Mouse (Mus musculus): ENCODE results near the gene Dapp1. TPM values are rescaled to one million over a fixed set of nuclear protein-coding genes. Genes with fewer than 3 reads are reported as not detected.
"Not testable (repeated sequence)": the region's sequence is repeated elsewhere in the genome, so short reads cannot be mapped to it uniquely, and the experiment has no call there.

Gene Dapp1
- polyA plus RNA-seq, 1 experiment from 2014 or later = 7.3 TPM

- Histone ChIP-seq H3K4me2 (no peak overlapping the region), H3K27ac (no peak overlapping the region), H3K9me3 (no peaks in the 10 kb centered on the region), H3K27me3 (no peaks in the 10 kb centered on the region), H3K9ac (no peak overlapping the region), H3K4me1 (peaks cover 5% of the 10 kb centered on the region; the same call in 1 of the 2 replicates), H3K4me3 (no peak overlapping the region), H3K36me3 (no peaks in the 10 kb centered on the region)
- 75% methylated on average over 14 of the region's 14 CpGs for WGBS
- ATAC-seq (ENCODE audit: borderline replicate concordance, extremely low read depth, low FRiP score, low TSS enrichment) = no peak
Observed at GRCm38 (mm10) chr3:137968105-137968819, 13.1 kb downstream of the Dapp1 start.

GRCm38 (mm10) chr3:137964014-137964413, 17.3 kb downstream of the Dapp1 start:
- 61% methylated on average over 1 of the region's 1 CpGs for WGBS
- H3K4me1 ChIP-seq; H3K4me2 ChIP-seq; H3K4me3 ChIP-seq; ATAC-seq (ENCODE audit: borderline replicate concordance, extremely low read depth, low FRiP score, low TSS enrichment); H3K36me3 ChIP-seq; H3K27me3 ChIP-seq; H3K9ac ChIP-seq; H3K9me3 ChIP-seq; H3K27ac ChIP-seq: not testable (repeated sequence)

GRCm38 (mm10) chr3:137963508-137963907, 17.8 kb downstream of the Dapp1 start:
- no peak overlapping the region for H3K27ac ChIP-seq
- H3K4me2 ChIP-seq = no peak overlapping the region
- H3K9me3 ChIP-seq = no peaks in the 10 kb centered on the region
- no peaks in the 10 kb centered on the region for H3K36me3 ChIP-seq
- H3K4me1 ChIP-seq = no peaks in the 10 kb centered on the region
- WGBS = 72% methylated on average over 8 of the region's 8 CpGs
- ATAC-seq (ENCODE audit: borderline replicate concordance, extremely low read depth, low FRiP score, low TSS enrichment) = no peak
- H3K27me3 ChIP-seq = no peaks in the 10 kb centered on the region
- no peak overlapping the region for H3K9ac ChIP-seq
- no peak overlapping the region for H3K4me3 ChIP-seq

GRCm38 (mm10) chr3:137961736-137962385, 19.5 kb downstream of the Dapp1 start:
- Histone ChIP-seq H3K9me3 (no peaks in the 10 kb centered on the region), H3K4me1 (no peaks in the 10 kb centered on the region), H3K4me3 (no peak overlapping the region), H3K36me3 (no peaks in the 10 kb centered on the region), H3K27me3 (no peaks in the 10 kb centered on the region), H3K4me2 (no peak overlapping the region), H3K27ac (no peak overlapping the region), H3K9ac (no peak overlapping the region)
- ATAC-seq (ENCODE audit: borderline replicate concordance, extremely low read depth, low FRiP score, low TSS enrichment) = peak; percentile 65; the same call in 1 of the 2 replicates
- WGBS = 27% methylated on average over 8 of the region's 8 CpGs

GRCm38 (mm10) chr3:137959456-137959855, 21.9 kb downstream of the Dapp1 start:
- no peak for ATAC-seq (ENCODE audit: borderline replicate concordance, extremely low read depth, low FRiP score, low TSS enrichment)
- H3K4me2 ChIP-seq = no peak overlapping the region

GRCm38 (mm10) chr3:137958352-137958751, 23.0 kb downstream of the Dapp1 start:
- Histone ChIP-seq H3K4me1 (peaks cover 11% of the 10 kb centered on the region), H3K4me2 (no peak overlapping the region), H3K9ac (no peak overlapping the region), H3K27me3 (no peaks in the 10 kb centered on the region), H3K36me3 (no peaks in the 10 kb centered on the region), H3K27ac (no peak overlapping the region), H3K9me3 (no peaks in the 10 kb centered on the region), H3K4me3 (no peak overlapping the region)
- 96% methylated on average over 4 of the region's 4 CpGs for WGBS
- no peak for ATAC-seq (ENCODE audit: borderline replicate concordance, extremely low read depth, low FRiP score, low TSS enrichment)

More at GRCm38 (mm10) chr3:137959456-137959855, 21.9 kb downstream of the Dapp1 start:
- H3K9me3 ChIP-seq = no peaks in the 10 kb centered on the region
- H3K27ac ChIP-seq = no peak overlapping the region
- H3K27me3 ChIP-seq = no peaks in the 10 kb centered on the region
- H3K36me3 ChIP-seq = no peaks in the 10 kb centered on the region
- no peak overlapping the region for H3K9ac ChIP-seq
- H3K4me3 ChIP-seq = no peak overlapping the region
- 63% methylated on average over 4 of the region's 4 CpGs for WGBS
- H3K4me1 ChIP-seq = peaks cover 8% of the 10 kb centered on the region; the same call in 1 of the 2 replicates

- no peak overlapping the region for H3K4me3 ChIP-seq
- no peak overlapping the region for H3K27ac ChIP-seq
- no peak overlapping the region for H3K4me2 ChIP-seq
- ATAC-seq (ENCODE audit: borderline replicate concordance, extremely low read depth, low FRiP score, low TSS enrichment) = no peak
- H3K36me3 ChIP-seq = no peaks in the 10 kb centered on the region
- 76% methylated on average over 9 of the region's 9 CpGs for WGBS
- H3K27me3 ChIP-seq = no peaks in the 10 kb centered on the region
- peaks cover 15% of the 10 kb centered on the region for H3K4me1 ChIP-seq
- H3K9ac ChIP-seq = no peak overlapping the region
- no peaks in the 10 kb centered on the region for H3K9me3 ChIP-seq
Observed at GRCm38 (mm10) chr3:137957864-137958263, 23.5 kb downstream of the Dapp1 start.

GRCm38 (mm10) chr3:137955560-137956081, 25.7 kb downstream of the Dapp1 start:
- no peak for ATAC-seq (ENCODE audit: borderline replicate concordance, extremely low read depth, low FRiP score, low TSS enrichment)
- no peak overlapping the region; the same call in 1 of the 2 replicates for H3K9ac ChIP-seq

GRCm38 (mm10) chr3:137954256-137954916, 27.0 kb downstream of the Dapp1 start:
- no peaks in the 10 kb centered on the region for H3K36me3 ChIP-seq
- no peaks in the 10 kb centered on the region for H3K27me3 ChIP-seq
- H3K4me3 ChIP-seq = no peak overlapping the region
- H3K4me2 ChIP-seq = no peak overlapping the region
- peaks cover 28% of the 10 kb centered on the region for H3K4me1 ChIP-seq
- no peaks in the 10 kb centered on the region for H3K9me3 ChIP-seq
- no peak for ATAC-seq (ENCODE audit: borderline replicate concordance, extremely low read depth, low FRiP score, low TSS enrichment)
- 67% methylated on average over 23 of the region's 23 CpGs for WGBS
- H3K27ac ChIP-seq = no peak overlapping the region
- no peak overlapping the region for H3K9ac ChIP-seq

More at GRCm38 (mm10) chr3:137955560-137956081, 25.7 kb downstream of the Dapp1 start:
- H3K27ac ChIP-seq = no peak overlapping the region
- no peaks in the 10 kb centered on the region for H3K36me3 ChIP-seq
- H3K27me3 ChIP-seq = no peaks in the 10 kb centered on the region
- peak overlapping the region; percentile 49 for H3K4me2 ChIP-seq
- peak overlapping the region; percentile 16; the same call in 1 of the 2 replicates for H3K4me3 ChIP-seq
- no peaks in the 10 kb centered on the region for H3K9me3 ChIP-seq
- H3K4me1 ChIP-seq = peaks cover 28% of the 10 kb centered on the region
- 13% methylated on average over 16 of the region's 16 CpGs for WGBS

- ATAC-seq (ENCODE audit: borderline replicate concordance, extremely low read depth, low FRiP score, low TSS enrichment) = peak; percentile 80; the same call in 1 of the 2 replicates
- no peaks in the 10 kb centered on the region for H3K36me3 ChIP-seq
- H3K9ac ChIP-seq = no peak overlapping the region
- peak overlapping the region; percentile 45; the same call in 1 of the 2 replicates for H3K27ac ChIP-seq
- no peaks in the 10 kb centered on the region for H3K27me3 ChIP-seq
- WGBS = 32% methylated on average over 14 of the region's 14 CpGs
- peak overlapping the region; percentile 21 for H3K4me2 ChIP-seq
- no peak overlapping the region for H3K4me3 ChIP-seq
- H3K9me3 ChIP-seq = no peaks in the 10 kb centered on the region
- H3K4me1 ChIP-seq = peaks cover 28% of the 10 kb centered on the region
Observed at GRCm38 (mm10) chr3:137952914-137953880, 28.1 kb downstream of the Dapp1 start.
